Mouse (Mus musculus) liver, adult 2 months (tissue): ENCODE results near the gene Clk1. TPM values are rescaled to one million over a fixed set of nuclear protein-coding genes. Genes with fewer than 3 reads are reported as not detected.

Source experiments
- DNase-seq: peaks from one replicate; pipeline ENCODE4 v3.0.0-alpha.2; 2011; ENCODE audit warnings: low read depth, low spot score; ENCODE audit errors: extremely low read depth
- H3K27ac ChIP-seq: fragments of 200-500 bp; replicated peaks from 2 replicates; pipeline ENCODE4 v1.5.1; 2012; ENCODE audit warnings: low read depth, mild to moderate bottlenecking, control low read depth, inconsistent platforms, low read length; ENCODE audit not compliant: insufficient read depth
- H3K27me3 ChIP-seq: fragments of 200-500 bp; 2 replicates; pipeline ENCODE4 v1.6.1; 2012; ENCODE audit warnings: mild to moderate bottlenecking, moderate library complexity, low read length, inconsistent platforms; ENCODE audit not compliant: control insufficient read depth, insufficient read depth
- H3K36me3 ChIP-seq: fragments of 200-500 bp; 2 replicates; pipeline ENCODE4 v1.6.1; 2012; ENCODE audit warnings: low read length, inconsistent platforms; ENCODE audit not compliant: control insufficient read depth, insufficient read depth
- H3K4me1 ChIP-seq: fragments of 200-500 bp; 2 replicates; pipeline ENCODE4 v1.6.1; 2011; ENCODE audit warnings: low read length; ENCODE audit not compliant: control insufficient read depth, insufficient read depth
- H3K4me3 ChIP-seq: fragments of 200-500 bp; 2 replicates; pipeline ENCODE4 v1.5.1; 2011; ENCODE audit warnings: low read depth, mild to moderate bottlenecking, control low read depth, low read length, moderate library complexity; ENCODE audit not compliant: insufficient read depth
- H3K79me2 ChIP-seq: fragments of 200-500 bp; 2 replicates; pipeline ENCODE4 v1.6.1; 2012; ENCODE audit warnings: inconsistent platforms, mild to moderate bottlenecking, low read length, moderate library complexity; ENCODE audit not compliant: control insufficient read depth, insufficient read depth
- H3K9ac ChIP-seq: fragments of 200-500 bp; 2 replicates; pipeline ENCODE4 v1.6.1; 2012; ENCODE audit warnings: low read depth, mild to moderate bottlenecking, control low read depth, inconsistent platforms, low read length
- CTCF ChIP-seq: fragments of 200-500 bp; IDR thresholded peaks from 2 replicates; pipeline ENCODE4 v1.5.1; 2011; ENCODE audit warnings: low read depth, low read length, control low read depth
- POLR2A ChIP-seq: fragments of 200-500 bp; IDR thresholded peaks from 2 replicates; pipeline ENCODE4 v1.6.1; 2011; ENCODE audit warnings: low read length, control low read depth; ENCODE audit not compliant: insufficient read depth; ENCODE audit errors: extremely low read depth
- WGBS: fragments of 180-500 bp; shearing (Covaris S2); methylation state at CpG from one replicate; pipeline ENCODE4 v1.1.7; 2018; 5-methylcytosine and 5-hydroxymethylcytosine counted together
- polyA plus RNA-seq: library from polyadenylated mRNA; depleted of rRNA; stranded (reverse); fragments of >200 nt; gene quantifications from 2 replicates; pipeline ENCODE4 v1.2.3, GENCODE M21; 2012; rRNA removed
- total RNA-seq: library from RNA; depleted of rRNA; stranded (reverse); fragments of >200 nt; gene quantifications from 2 replicates; pipeline ENCODE4 v1.2.3, GENCODE M21; 2014; rRNA removed

Clk1 gene
- total RNA-seq = 128 and 163 TPM in 2 replicates
- polyA plus RNA-seq = 16.7 and 23.0 TPM in 2 replicates

DNA sequence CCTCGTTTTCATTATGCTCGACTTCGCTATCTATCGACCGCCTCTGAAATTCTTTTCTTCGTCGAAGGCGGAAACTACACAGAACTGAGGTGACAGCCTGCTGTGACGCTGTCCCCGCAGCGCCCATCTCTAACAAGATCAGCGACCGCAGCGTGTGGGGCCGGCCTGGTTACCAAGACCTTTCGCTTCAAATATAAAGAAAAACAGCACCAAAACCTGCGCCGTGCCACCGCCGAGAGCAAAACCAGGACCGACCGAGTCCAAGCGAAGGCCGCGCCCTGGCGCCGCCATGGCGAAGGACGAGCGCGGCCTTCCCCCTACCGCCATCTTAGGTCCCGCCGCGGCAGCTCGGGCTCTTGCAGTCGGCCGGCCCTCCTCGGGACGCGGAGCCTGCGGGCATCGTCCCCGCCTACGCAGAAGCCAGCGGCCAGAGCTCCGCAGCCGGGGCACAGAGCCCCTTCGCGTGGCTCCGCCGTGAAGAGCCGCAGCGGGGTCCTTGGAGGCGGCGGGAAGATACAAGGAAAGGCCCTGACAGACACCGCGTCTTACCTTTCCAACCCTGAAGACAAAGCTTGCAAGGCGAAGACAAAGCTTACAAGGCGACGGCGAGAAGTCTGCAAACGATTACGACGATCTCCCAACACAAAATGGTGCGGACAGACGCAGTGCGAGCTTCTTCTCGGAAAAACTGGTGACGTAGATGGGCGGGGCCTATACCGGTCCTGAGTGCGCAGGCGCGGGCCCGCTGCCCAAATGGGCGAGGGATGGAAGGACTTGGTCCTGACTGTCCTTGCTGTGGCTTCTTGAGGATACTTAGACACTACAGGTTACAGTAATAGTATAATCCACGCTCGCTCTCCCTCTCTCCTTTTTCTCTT is at the start of gene Clk1:
TSS of gene Clk1 (minus strand) at position 696 of the 878 bp plus-strand sequence.
- peak; percentile 85 for DNase-seq

GRCm38 (mm10) chr1:58465561-58465960 is 41.7 kb upstream of the Clk1 start:
- Histone ChIP-seq H3K27me3 (no peaks in the 10 kb centered on the region), H3K4me3 (no peak overlapping the region), H3K9ac (no peak overlapping the region), H3K36me3 (peaks cover 51% of the 10 kb centered on the region), H3K4me1 (no peaks in the 10 kb centered on the region), H3K79me2 (no peaks in the 10 kb centered on the region), H3K27ac (no peak overlapping the region)
- TF ChIP-seq POLR2A (no peak), CTCF (no peak)
- no peak for DNase-seq
- WGBS = 97% methylated on average over 4 of the region's 4 CpGs

More for the DNA sequence above, at the start of gene Clk1:
- no peak for TF ChIP-seq CTCF
- peak; percentile 93; the same call in 1 of the 2 replicates for TF ChIP-seq POLR2A
- peaks cover 24% of the 10 kb centered on the region for H3K36me3 ChIP-seq
- H3K4me1 ChIP-seq = peaks cover 15% of the 10 kb centered on the region
- no peaks in the 10 kb centered on the region for H3K27me3 ChIP-seq
- H3K9ac ChIP-seq = peak within 1 kb of the TSS; percentile 97
- H3K4me3 ChIP-seq = peak within 1 kb of the TSS; percentile 92
- H3K79me2 ChIP-seq = peaks cover 12% of the 10 kb centered on the region; the same call in 1 of the 2 replicates
- peak within 1 kb of the TSS; percentile 99 for H3K27ac ChIP-seq
- under 1% methylated on average over 79 of the region's 79 CpGs for WGBS

DNA sequence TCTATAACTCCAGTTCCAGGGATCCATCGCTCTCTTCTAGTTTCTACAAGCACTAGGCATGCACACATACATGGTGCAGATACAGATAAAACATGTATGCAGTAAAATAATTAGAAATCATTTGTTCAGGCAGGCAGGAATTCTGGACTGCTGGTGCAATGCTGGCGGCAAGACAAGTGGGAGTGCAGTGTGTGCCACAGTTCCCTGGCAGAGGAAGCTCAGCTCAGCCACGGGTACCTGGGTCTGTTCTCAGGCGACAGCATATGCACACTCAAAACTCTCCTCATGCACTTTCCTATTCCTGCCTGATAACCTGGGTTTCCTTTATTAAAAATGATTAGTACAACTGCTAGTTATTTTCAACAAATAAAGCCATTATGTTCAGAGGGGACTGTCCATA is 41.2 kb upstream of the Clk1 start:
- H3K36me3 ChIP-seq = peaks cover 49% of the 10 kb centered on the region
- no peak overlapping the region for H3K9ac ChIP-seq
- no peaks in the 10 kb centered on the region for H3K27me3 ChIP-seq
- 86% methylated on average over 4 of the region's 4 CpGs for WGBS
- no peak overlapping the region for H3K27ac ChIP-seq
- H3K79me2 ChIP-seq = no peaks in the 10 kb centered on the region
- no peak overlapping the region for H3K4me3 ChIP-seq
- DNase-seq = no peak
- H3K4me1 ChIP-seq = no peaks in the 10 kb centered on the region
- no peak for TF ChIP-seq CTCF
- TF ChIP-seq POLR2A = no peak

DNA sequence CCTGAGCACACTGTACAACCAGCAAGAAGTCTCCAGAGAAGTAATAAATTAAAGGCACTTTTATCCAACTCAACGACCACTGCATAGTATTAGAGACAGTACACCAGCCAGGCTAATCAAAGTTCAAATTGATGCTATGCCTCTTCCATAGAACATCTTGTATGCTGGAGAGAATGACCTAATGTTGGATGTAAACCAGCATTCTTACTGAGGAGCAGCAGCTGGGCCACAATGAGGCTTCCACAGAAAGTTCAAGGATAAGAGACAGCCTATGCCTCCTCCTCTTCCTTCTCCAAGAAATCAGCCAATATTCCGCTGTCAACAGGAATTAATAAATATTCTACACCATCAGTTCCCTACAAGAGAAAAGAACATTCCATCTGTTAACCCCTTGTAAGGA is 40.1 kb upstream of the Clk1 start:
- Histone ChIP-seq H3K79me2 (no peaks in the 10 kb centered on the region), H3K4me1 (no peaks in the 10 kb centered on the region), H3K27ac (no peak overlapping the region), H3K9ac (no peak overlapping the region), H3K4me3 (no peak overlapping the region), H3K27me3 (no peaks in the 10 kb centered on the region), H3K36me3 (peaks cover 39% of the 10 kb centered on the region)
- DNase-seq = no peak
- no peak for TF ChIP-seq CTCF
- TF ChIP-seq POLR2A = no peak
- 85% methylated on average over 2 of the region's 2 CpGs for WGBS

DNA sequence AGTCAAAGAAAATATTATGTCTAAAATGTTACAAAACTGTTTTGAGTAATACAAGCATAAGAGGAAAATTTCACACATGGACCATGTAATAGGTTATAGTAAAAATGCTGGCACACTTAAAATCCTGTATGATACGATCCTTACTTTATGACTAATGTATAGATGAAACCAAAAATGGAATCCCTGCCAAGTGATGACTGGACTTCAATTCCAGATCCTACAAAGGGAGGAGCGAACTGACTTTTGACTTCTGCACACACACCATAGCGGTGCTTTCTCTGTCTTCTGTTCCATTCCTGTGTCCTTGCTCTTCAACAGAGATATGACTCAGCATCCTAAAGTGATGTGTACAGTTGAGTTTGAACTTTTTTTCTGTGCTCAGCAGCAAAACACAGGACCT is 36.7 kb upstream of the Clk1 start:
- WGBS = 87% methylated on average over 3 of the region's 3 CpGs
- peaks cover 36% of the 10 kb centered on the region for H3K36me3 ChIP-seq
- no peak overlapping the region for H3K4me3 ChIP-seq
- no peak overlapping the region for H3K27ac ChIP-seq
- H3K9ac ChIP-seq = no peak overlapping the region
- no peaks in the 10 kb centered on the region for H3K4me1 ChIP-seq
- no peaks in the 10 kb centered on the region for H3K27me3 ChIP-seq
- no peak for DNase-seq
- no peak for TF ChIP-seq POLR2A
- no peak for TF ChIP-seq CTCF
- H3K79me2 ChIP-seq = no peaks in the 10 kb centered on the region

DNA sequence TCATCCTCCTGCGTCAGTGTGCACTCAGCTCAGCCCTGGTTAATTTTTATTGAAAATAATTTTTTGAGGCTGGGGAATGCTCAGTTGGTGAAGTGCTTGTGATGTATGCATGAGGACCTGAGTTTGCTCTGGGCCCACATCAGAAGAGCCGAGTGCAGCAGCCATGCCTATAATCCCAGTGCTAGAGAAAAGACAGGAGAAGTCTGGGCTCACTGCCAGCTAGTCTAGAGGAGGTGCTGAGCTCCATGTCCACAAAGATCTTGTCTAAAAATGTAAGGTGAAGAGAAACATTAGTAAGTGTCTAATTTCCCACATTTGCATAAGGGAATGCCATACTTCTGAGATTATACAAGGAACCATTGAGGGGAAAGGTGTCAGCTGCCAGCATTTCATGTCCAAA is 35.0 kb upstream of the Clk1 start:
- no peak overlapping the region for H3K27ac ChIP-seq
- H3K36me3 ChIP-seq = peaks cover 33% of the 10 kb centered on the region
- DNase-seq = no peak
- TF ChIP-seq POLR2A = no peak
- no peak for TF ChIP-seq CTCF
- H3K27me3 ChIP-seq = no peaks in the 10 kb centered on the region
- H3K79me2 ChIP-seq = no peaks in the 10 kb centered on the region
- no peak overlapping the region for H3K9ac ChIP-seq
- no peak overlapping the region for H3K4me3 ChIP-seq
- 76% methylated on average over 2 of the region's 2 CpGs for WGBS
- no peaks in the 10 kb centered on the region for H3K4me1 ChIP-seq
